Mouse (Mus musculus) left cerebral cortex, postnatal 14 days (tissue): Measurements from ENCODE around the gene Lbx2. TPM values are rescaled to one million over a fixed set of nuclear protein-coding genes. Genes with fewer than 3 reads are reported as not detected.

Experiments used
- DNase-seq, 2 experiments: peaks; one replicate each; pipeline ENCODE4 v3.0.0; 2021 to 2022; ENCODE audit warnings: low spot score in 2 of 2, mixed read lengths in 1 of 2
- intact Hi-C: fragments of 180-260 bp; cut with DNase I; formaldehyde crosslinking; loops from one replicate; pipeline ENCODE4 v1.15.1; 2025
- total RNA-seq, 2 experiments: library from RNA; stranded (reverse); gene quantifications; 2 replicates each; pipeline ENCODE4 v1.2.3; 2021

The Lbx2 gene
- total RNA-seq, 2 experiments from 2014 or later = 0.46 TPM; not detected in 1

- intact Hi-C loops = no loop called here
Observed at GRCm38 (mm10) chr6:83104158-83104557, 18.0 kb downstream of the Lbx2 start.

DNA sequence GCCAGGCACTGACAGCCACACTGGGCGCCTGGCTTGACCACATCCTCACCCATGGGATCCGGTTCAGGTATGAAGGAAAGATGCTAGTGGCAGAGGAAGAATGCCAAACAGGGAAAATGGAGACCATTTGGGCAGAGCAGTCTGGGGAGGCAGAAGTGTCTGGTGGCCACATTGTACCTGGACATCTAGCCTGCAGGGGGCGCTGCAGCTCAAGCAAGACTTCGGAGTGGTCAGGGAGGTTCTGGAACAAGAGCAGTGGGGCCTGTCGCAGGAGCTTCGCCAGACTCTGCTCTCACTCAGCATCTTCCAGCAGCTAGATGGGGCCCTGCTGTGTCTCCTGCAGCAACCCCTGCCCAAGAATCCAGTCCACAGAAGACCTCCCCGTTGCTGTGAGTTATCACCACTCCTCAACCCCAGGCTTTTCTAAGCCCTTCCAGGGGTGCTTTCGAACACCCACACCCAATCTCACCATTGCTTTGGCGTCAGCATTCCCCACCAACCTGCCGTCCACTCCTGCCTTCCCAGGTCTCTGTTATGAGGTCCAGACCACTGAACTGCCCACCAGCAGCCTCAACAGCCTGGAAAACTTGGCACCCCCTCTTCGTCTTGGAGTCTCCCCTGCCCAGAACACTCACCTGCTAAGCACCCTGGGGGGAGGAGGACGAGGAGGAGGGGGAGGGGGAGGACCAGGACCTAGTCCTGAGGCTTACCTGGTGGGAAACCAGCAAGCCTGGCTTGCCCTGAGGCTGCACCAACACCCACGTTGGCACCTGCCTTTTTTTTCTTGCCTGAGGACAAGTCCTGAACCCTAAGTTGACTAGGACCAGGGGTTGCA is 21.6 kb downstream of the Lbx2 start:
- DNase-seq = peak; percentile 74 to 84
- intact Hi-C loops = no loop called here

More at GRCm38 (mm10) chr6:83104158-83104557, 18.0 kb downstream of the Lbx2 start:
- DNase-seq = peak in 1 of 2 experiments; percentile 80

DNA sequence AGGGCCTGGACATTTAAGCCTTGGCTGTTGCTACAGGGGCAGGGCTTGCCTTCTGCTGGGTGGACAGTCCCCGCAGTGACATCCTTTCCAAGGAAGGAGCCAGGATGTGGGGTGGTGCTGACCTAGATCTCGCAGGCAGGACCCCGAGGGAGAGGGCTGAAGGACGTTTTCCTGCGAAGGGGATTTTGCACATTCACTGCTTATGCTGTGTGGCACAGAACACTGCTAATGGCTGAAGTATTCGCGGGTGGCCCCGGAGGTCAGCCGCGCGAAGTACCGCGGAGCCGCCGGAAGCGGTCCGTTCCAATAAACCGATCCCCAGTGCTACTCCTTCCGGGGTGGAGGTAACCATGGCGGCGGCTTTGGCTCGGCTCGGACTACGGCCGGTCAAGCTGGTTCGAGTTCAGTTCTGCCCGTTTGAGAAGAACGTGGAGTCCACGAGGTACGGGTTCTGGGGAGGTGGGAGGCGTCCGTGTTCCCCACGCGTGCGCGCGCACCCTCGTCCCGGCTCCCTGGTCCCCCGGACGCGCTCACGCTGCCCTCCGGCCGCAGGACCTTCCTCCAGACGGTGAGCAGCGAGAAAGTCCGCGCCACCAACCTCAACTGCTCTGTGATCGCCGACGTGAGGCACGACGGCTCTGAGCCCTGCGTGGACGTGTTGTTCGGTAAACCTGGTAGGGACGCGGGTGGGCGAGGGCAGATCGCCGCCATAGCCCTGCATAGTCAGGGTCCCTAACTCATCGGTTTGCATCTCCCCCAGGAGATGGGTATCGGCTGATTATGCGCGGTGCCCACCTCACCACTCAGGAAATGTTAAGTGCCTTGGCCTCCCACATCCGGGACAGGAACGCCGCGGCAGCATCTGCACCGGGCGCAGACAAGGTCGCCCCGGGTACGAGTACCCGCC is 22.8 kb downstream of the Lbx2 start, which contains the start of gene Mrpl53:
TSS of gene Mrpl53 (plus strand) at position 279 of the 907 bp plus-strand sequence.
- intact Hi-C loops = no loop called here
- peak; percentile 75 to 79 for DNase-seq

GRCm38 (mm10) chr6:83111510-83112136 is 25.5 kb downstream of the Lbx2 start:
- intact Hi-C loops = no loop called here
- no peak for DNase-seq

GRCm38 (mm10) chr6:83115011-83115671 is 29.0 kb downstream of the Lbx2 start, which contains the start of gene Mogs:
Mogs (plus strand) TSS chr6:83115496.
- intact Hi-C loops = loop anchor here (5.0 kb wide), 1 partner anchor 42 kb away; the partner anchor contains the start of genes 1700003E16Rik and Wdr54
- peak; percentile 86 to 93 for DNase-seq

DNA sequence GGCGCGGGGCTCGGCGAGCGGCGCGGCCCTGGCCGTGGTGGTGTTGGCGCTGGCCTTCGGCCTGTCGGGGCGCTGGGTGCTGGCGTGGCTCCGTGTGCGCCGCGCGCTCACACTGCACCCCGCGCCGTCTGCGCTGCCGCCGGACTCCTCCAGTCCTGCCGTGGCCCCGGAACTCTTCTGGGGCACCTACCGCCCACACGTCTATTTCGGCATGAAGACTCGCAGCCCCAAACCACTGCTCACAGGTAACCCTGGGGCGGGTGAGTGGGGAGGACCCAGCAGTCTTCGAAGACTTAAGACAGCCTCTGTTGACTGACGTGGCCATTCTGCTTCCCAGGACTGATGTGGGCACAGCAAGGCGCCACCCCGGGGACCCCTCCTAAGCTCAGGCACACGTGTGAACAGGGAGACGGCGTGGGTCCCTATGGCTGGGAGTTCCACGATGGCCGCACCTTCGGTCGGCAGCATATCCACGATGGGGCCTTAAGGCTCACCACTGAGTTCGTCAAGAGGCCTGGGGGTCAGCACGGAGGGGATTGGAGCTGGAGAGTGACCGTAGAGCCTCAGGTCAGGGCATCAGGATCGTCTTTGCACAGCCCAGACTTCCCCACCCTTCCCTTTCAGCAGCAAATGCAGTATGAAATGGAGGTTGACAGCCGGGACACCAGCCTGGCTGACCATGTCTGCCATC is 29.7 kb downstream of the Lbx2 start:
- intact Hi-C loops = loop anchor here (5.0 kb wide), 1 partner anchor 41 kb away; the partner anchor contains the start of genes 1700003E16Rik and Wdr54

GRCm38 (mm10) chr6:83116373-83117164 is 30.4 kb downstream of the Lbx2 start:
- intact Hi-C loops = loop anchor here (5.0 kb wide), 1 partner anchor 41 kb away; the partner anchor contains the start of genes 1700003E16Rik and Wdr54
- no peak for DNase-seq

More for the DNA sequence above, 29.7 kb downstream of the Lbx2 start:
- DNase-seq = no peak

- intact Hi-C loops = loop anchor here (5.0 kb wide), 1 partner anchor 40 kb away; the partner anchor contains the start of genes 1700003E16Rik and Wdr54
- DNase-seq = no peak
Observed at GRCm38 (mm10) chr6:83117165-83117438, 30.9 kb downstream of the Lbx2 start.

DNA sequence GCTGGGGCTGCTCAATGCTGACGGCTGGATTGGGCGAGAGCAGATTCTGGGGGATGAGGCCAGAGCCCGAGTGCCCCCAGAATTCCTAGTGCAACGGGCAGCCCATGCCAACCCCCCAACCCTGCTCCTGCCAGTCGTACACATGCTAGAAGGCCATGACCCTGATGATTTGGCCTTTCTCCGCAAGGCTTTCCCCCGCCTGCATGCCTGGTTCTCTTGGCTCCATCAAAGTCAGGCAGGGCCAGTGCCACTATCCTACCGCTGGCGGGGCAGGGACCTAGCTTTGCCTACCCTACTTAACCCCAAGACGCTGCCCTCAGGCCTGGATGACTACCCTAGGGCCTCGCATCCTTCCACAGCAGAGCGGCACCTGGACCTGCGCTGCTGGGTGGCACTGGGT is 31.4 kb downstream of the Lbx2 start:
- intact Hi-C loops = loop anchor here (5.0 kb wide), 1 partner anchor 40 kb away; the partner anchor contains the start of genes 1700003E16Rik and Wdr54
- DNase-seq = no peak

GRCm38 (mm10) chr6:83118369-83118768 is 32.2 kb downstream of the Lbx2 start:
- intact Hi-C loops = loop anchor here (5.0 kb wide), 1 partner anchor 39 kb away; the partner anchor contains the start of genes 1700003E16Rik and Wdr54
- DNase-seq = no peak

GRCm38 (mm10) chr6:83118825-83119733 is 32.9 kb downstream of the Lbx2 start:
- intact Hi-C loops = loop anchor here (5.0 kb wide), 1 partner anchor 38 kb away; the partner anchor contains the start of genes 1700003E16Rik and Wdr54

DNA sequence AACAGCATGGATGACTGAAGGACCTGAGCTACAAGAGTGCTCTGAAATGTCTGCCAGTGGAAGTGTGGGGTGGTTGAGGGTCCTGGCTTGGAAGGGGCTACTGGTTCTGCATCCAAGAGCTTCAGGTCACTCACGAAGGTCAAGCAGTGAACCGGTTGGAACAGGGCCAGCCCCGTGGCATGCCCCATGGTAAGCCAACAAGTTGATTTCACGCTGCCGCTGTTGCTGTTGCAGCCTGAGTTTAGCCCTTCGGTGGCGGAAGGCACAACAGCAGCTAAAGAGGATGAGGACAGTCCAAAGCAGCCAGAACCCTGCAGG is 33.5 kb downstream of the Lbx2 start:
- DNase-seq = no peak
- intact Hi-C loops = loop anchor here (5.0 kb wide), 1 partner anchor 38 kb away; the partner anchor contains the start of genes 1700003E16Rik and Wdr54

More at GRCm38 (mm10) chr6:83118825-83119733, 32.9 kb downstream of the Lbx2 start:
- no peak for DNase-seq

GRCm38 (mm10) chr6:83120930-83121862 is 35.0 kb downstream of the Lbx2 start, which contains the start of gene Wbp1:
Wbp1 (minus strand) TSS chr6:83121559.
- peak; percentile 96 to 99 for DNase-seq
- intact Hi-C loops = no loop called here

- DNase-seq = no peak
- intact Hi-C loops = no loop called here
Observed at GRCm38 (mm10) chr6:83121863-83122710, 35.9 kb downstream of the Lbx2 start.
